Mouse (Mus musculus): ENCODE measurements around the gene Slc39a1.

GRCm38 (mm10) chr3:90241251-90241650 is 6.7 kb upstream of the Slc39a1 start:
- TF ChIP-seq EP300 (IDR thresholded peaks at IDR 0.05; ENCODE audit: low read depth) (no peak), CTCF (IDR thresholded peaks at IDR 0.05; ENCODE audit: low read depth) (no peak)
